In the genomic region with DNA sequence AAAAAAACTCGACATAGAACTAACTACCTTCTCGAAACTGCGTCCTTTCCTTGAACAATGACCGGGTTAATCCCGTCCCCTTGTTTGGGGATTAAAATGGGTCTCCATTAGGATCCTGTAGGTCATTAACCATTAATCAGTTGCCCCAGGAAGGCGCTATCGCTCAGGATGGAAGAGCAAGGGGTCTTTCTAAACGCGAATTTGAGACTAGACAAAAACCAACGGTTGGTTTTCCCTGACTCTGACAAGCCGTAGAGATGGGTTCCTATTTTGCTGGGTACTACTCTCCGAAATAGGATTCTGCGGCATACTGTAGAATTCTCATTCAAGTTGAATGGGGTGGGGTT, we compare ENCODE assay signal across 1 mouse cellular context.
TF ChIP-seq lines count a peak whose summit lies in the region.

No protein-coding gene starts in this region.

TF ChIP-seq in CH12.LX, 34 proteins besides CTCF, POLR2A, EP300 and RAD21 (continued from another document):
- TF ChIP-seq MAZ (IDR thresholded peaks at IDR 0.05; ENCODE audit: low read depth, low read length) (no peak), ETS1 (conservative IDR thresholded peaks at IDR 0.05; ENCODE audit: low read depth, low read length) (no peak), SIN3A (IDR thresholded peaks at IDR 0.05; ENCODE audit: low read length) (no peak; the same call in 1 of the 2 replicates), ZKSCAN1 (IDR thresholded peaks at IDR 0.05; ENCODE audit: borderline replicate concordance, low read depth, low read length) (no peak), TBP (conservative IDR thresholded peaks at IDR 0.05; ENCODE audit: low read depth, low read length) (no peak; the same call in 1 of the 2 replicates), MEF2A (IDR thresholded peaks at IDR 0.05; ENCODE audit: borderline replicate concordance, low read depth, low read length) (peak; percentile 2; the same call in 1 of the 2 replicates), ZMIZ1 (IDR thresholded peaks at IDR 0.05; ENCODE audit: low read depth, low read length) (no peak), SMC3 (IDR thresholded peaks at IDR 0.05; ENCODE audit: low read depth, low read length) (no peak), ELF1 (IDR thresholded peaks at IDR 0.05; ENCODE audit: low read depth, low read length) (peak; percentile 0; the same call in 1 of the 2 replicates), PAX5 (IDR thresholded peaks at IDR 0.05; ENCODE audit: low read length) (no peak), JUN (IDR thresholded peaks at IDR 0.05; ENCODE audit: insufficient read depth, low read depth, low read length) (no peak), USF2 (conservative IDR thresholded peaks at IDR 0.05; ENCODE audit: low read depth, low read length) (no peak), CHD1 (IDR thresholded peaks at IDR 0.05; ENCODE audit: low read depth, low read length) (peak; percentile 44; the same call in 1 of the 2 replicates), NELFE (IDR thresholded peaks at IDR 0.05; ENCODE audit: low read depth, low read length) (peak; percentile 1; the same call in 1 of the 2 replicates), ZNF384 (IDR thresholded peaks at IDR 0.05; ENCODE audit: low read depth, low read length) (peak; percentile 50; the same call in 1 of the 2 replicates), MAFK (IDR thresholded peaks at IDR 0.05; ENCODE audit: insufficient replicate concordance, low read length) (no peak)
